Mouse (Mus musculus) heart, postnatal 0 days (tissue): ENCODE measurements around the gene Primpol.

Experiments
- CTCF ChIP-seq: IDR thresholded peaks from 2 replicates; pipeline ENCODE4 v1.5.1; 2016; ENCODE audit warnings: antibody characterized with exemption, control low read depth, low read depth
- EP300 ChIP-seq: IDR thresholded peaks from 2 replicates; pipeline ENCODE4 v1.6.1; 2016; ENCODE audit warnings: antibody characterized with exemption, low read depth

DNA sequence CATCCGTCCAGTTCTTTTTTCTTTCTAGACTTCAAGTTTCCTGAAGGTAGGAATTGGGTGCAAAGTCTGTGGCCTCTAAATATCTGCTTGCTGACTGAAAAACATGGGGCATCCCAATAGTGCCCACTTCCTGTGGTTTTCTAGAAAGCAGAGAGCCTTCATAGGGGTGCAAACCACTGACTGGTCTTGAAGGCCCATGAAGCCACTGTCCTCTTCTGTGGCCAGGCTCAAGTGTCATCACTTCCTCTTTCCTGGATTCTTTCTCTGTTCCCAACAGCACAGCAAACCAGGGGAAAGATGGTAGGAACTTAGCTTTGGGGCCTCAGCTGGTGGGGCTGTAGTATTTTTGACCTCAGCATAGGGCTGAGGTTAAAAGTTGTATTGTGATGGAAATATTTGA is 11.6 kb upstream of the Primpol start:
- no peak for TF ChIP-seq CTCF
- TF ChIP-seq EP300, result no peak
